ENCODE assay signal across 16 mouse cellular contexts in genomic region chr4:134856501-134856900, GRCm38 (mm10). TPM values are rescaled to one million over a fixed set of nuclear protein-coding genes. Genes with fewer than 3 reads are reported as not detected.
A peak's percentile ranks its signal among the peaks of the same experiment; 100 is the strongest.
DNase-seq lines count a peak whose midpoint lies in the region; ATAC-seq and TF ChIP-seq lines count a peak whose summit lies in the region.
"Had no signal": no experiment of that assay in that cellular context is flagged by ENCODE, and none has a peak within 500 bp of the region (broad histone marks: within the 10 kb centered on the region; RNA-seq: fewer than 3 reads in every experiment).

No protein-coding gene starts in this region.

- no peaks in the 10 kb centered on the region for H3K27me3 ChIP-seq in kidney, embryonic 14.5 days (ENCODE audit: control insufficient read depth, insufficient read depth, low read length)
- peaks cover 28% of the 10 kb centered on the region for H3K27me3 ChIP-seq in limb, embryonic 10.5 days (ENCODE audit: low read depth, poor library complexity, severe bottlenecking)
- H3K27me3 ChIP-seq: Patski had no signal

- ATAC-seq in kidney, embryonic 14.5 days (ENCODE audit: low FRiP score, low TSS enrichment), result no peak
- ATAC-seq: intestine, postnatal 0 days; midbrain, embryonic 13.5 days; Patski had no signal

- no peaks in the 10 kb centered on the region for H3K9me3 ChIP-seq in kidney, embryonic 14.5 days (ENCODE audit: control insufficient read depth, low read length)
- H3K9me3 ChIP-seq in limb, embryonic 10.5 days (replicated peaks), result no peaks in the 10 kb centered on the region
- H3K9me3 ChIP-seq: forebrain, embryonic 10.5 days; midbrain, embryonic 13.5 days had no signal

- H3K4me1 ChIP-seq in kidney, embryonic 14.5 days (ENCODE audit: control insufficient read depth, insufficient read depth, low read length), result peaks cover 17% of the 10 kb centered on the region
- peaks cover 25% of the 10 kb centered on the region for H3K4me1 ChIP-seq in limb, embryonic 10.5 days

- H3K36me3 ChIP-seq in kidney, embryonic 14.5 days (ENCODE audit: control insufficient read depth, insufficient read depth, low read length), result no peaks in the 10 kb centered on the region
- no peaks in the 10 kb centered on the region for H3K36me3 ChIP-seq in limb, embryonic 10.5 days
- H3K36me3 ChIP-seq: forebrain, embryonic 10.5 days; midbrain, embryonic 13.5 days had no signal

- peak; percentile 44 for DNase-seq in kidney, adult 11 months
- peak; percentile 42 for DNase-seq in 3T3-L1 (ENCODE audit: low read depth, low spot score)
- DNase-seq in brain, adult 2 months (ENCODE audit: low read depth, low spot score), result peak; percentile 17
- DNase-seq in limb, embryonic 10.5 days (ENCODE audit: low spot score), result no peak
- DNase-seq in layer of hippocampus, adult 2 months (ENCODE audit: low spot score in 2 of 2), result no peak
- no peak for DNase-seq in heart, adult 8-10 months (ENCODE audit: low spot score)
- DNase-seq in cerebellum, adult 8-10 months, result no peak
- DNase-seq: adrenal gland, postnatal 25 days; lung, postnatal 14 days had no signal

- no peak for TF ChIP-seq CTCF in layer of hippocampus, adult 2 months (conservative IDR thresholded peaks at IDR 0.05)

- no peak overlapping the region for H3K9ac ChIP-seq in kidney, embryonic 14.5 days (ENCODE audit: low read depth, low read length)
- H3K9ac ChIP-seq: midbrain, embryonic 13.5 days had no signal

- H3K27ac ChIP-seq in kidney, embryonic 14.5 days (ENCODE audit: low read depth, low read length), result no peak overlapping the region
- H3K27ac ChIP-seq in limb, embryonic 10.5 days, result peak overlapping the region; percentile 16; the same call in 1 of the 2 replicates
- no peak overlapping the region for H3K27ac ChIP-seq in layer of hippocampus, adult 2 months
- H3K27ac ChIP-seq: forebrain, embryonic 10.5 days; midbrain, embryonic 13.5 days had no signal

- WGBS in kidney, embryonic 14.5 days, result 24% methylated on average over 5 of the region's 5 CpGs
- WGBS in limb, embryonic 10.5 days, result 30% methylated on average over 5 of the region's 5 CpGs

- no peak overlapping the region for H3K4me2 ChIP-seq in kidney, embryonic 14.5 days (replicated peaks; ENCODE audit: low read depth, low read length)
- H3K4me2 ChIP-seq: heart, embryonic 11.5 days; midbrain, embryonic 13.5 days had no signal

- no peak overlapping the region for H3K4me3 ChIP-seq in kidney, embryonic 14.5 days (ENCODE audit: low read length)
- H3K4me3 ChIP-seq in limb, embryonic 10.5 days, result no peak overlapping the region
- H3K4me3 ChIP-seq in layer of hippocampus, adult 2 months, result no peak overlapping the region
- H3K4me3 ChIP-seq: forebrain, embryonic 10.5 days; midbrain, embryonic 13.5 days had no signal

RNA-seq across cellular contexts. Expression of gene Maco1, which starts 3.4 kb away (rescaled TPM):
- polyA plus RNA-seq in kidney, embryonic 14.5 days (2014; fragmentation: Nextera tagmentation; extraction: Ambion mirVana), result 40.8 and 43.5 TPM in 2 replicates
- 38.1 and 48.2 TPM in 2 replicates for polyA plus RNA-seq in limb, embryonic 10.5 days (2016; fragmentation: Nextera tagmentation; extraction: Ambion mirVana)
- 10 to 100 TPM; 43.4 to 43.8 TPM for total RNA-seq in layer of hippocampus, adult 2 months (2021)
- 10 to 100 TPM; 21.1 to 25.0 (median 23.2) TPM for total RNA-seq in heart, adult 8-10 months (2022)

RNA-seq across cellular contexts. Expression of gene Rhd, which starts 7.8 kb away (rescaled TPM):
- 1.1 and 1.2 TPM in 2 replicates for polyA plus RNA-seq in kidney, embryonic 14.5 days (2014; fragmentation: Nextera tagmentation; extraction: Ambion mirVana)
- polyA plus RNA-seq in limb, embryonic 10.5 days (2016; fragmentation: Nextera tagmentation; extraction: Ambion mirVana), result 9.7 and 9.8 TPM in 2 replicates
- not detected for total RNA-seq in layer of hippocampus, adult 2 months (2021)
- total RNA-seq in heart, adult 8-10 months (2022), result 10 to 100 TPM in 1 of 4 experiments, 1 to 10 TPM in 3; 8.4 to 10.2 (median 8.5) TPM
- total RNA-seq: liver, adult 2 months had no signal
- polyA plus RNA-seq: liver, adult 2 months had no signal

RNA-seq across cellular contexts. Expression of gene Tmem50a, which starts 58.3 kb away (rescaled TPM):
- polyA plus RNA-seq in kidney, embryonic 14.5 days (2014; fragmentation: Nextera tagmentation; extraction: Ambion mirVana), result 156 and 163 TPM in 2 replicates
- 129 and 133 TPM in 2 replicates for polyA plus RNA-seq in limb, embryonic 10.5 days (2016; fragmentation: Nextera tagmentation; extraction: Ambion mirVana)
- 100 to 1,000 TPM; 102 to 108 TPM for total RNA-seq in layer of hippocampus, adult 2 months (2021)
- total RNA-seq in heart, adult 8-10 months (2022), result 10 to 100 TPM; 63.0 to 64.1 (median 63.5) TPM

Comparison
In these comparisons a context has a peak if more than half of its experiments do, and no peak if none do; other contexts are left out.
1. DNase-seq: peak in kidney, adult 11 months (single experiment), 3T3-L1 (single experiment) and brain, adult 2 months (single experiment); none in limb, embryonic 10.5 days (single experiment), layer of hippocampus, adult 2 months (0 of 2), heart, adult 8-10 months (single experiment) and cerebellum, adult 8-10 months (single experiment).
2. RNA of gene Rhd, which starts 7.8 kb away (total RNA-seq): 8.4 to 10.2 TPM in heart, adult 8-10 months; not detected in layer of hippocampus, adult 2 months; every median in the first group is over 4 times any median in the second.